Mouse (Mus musculus) ES-E14 (cell line): ENCODE measurements around the gene Slc12a3.

Experiments used
- HCFC1 ChIP-seq: IDR thresholded peaks from 2 replicates; pipeline ENCODE4 v1.6.1; 2012; ENCODE audit warnings: low read length, inconsistent platforms, borderline replicate concordance; ENCODE audit not compliant: insufficient read depth
- ZNF384 ChIP-seq: IDR thresholded peaks from 2 replicates; pipeline ENCODE4 v1.6.1; 2012; ENCODE audit warnings: low read depth, low read length, inconsistent platforms

DNA sequence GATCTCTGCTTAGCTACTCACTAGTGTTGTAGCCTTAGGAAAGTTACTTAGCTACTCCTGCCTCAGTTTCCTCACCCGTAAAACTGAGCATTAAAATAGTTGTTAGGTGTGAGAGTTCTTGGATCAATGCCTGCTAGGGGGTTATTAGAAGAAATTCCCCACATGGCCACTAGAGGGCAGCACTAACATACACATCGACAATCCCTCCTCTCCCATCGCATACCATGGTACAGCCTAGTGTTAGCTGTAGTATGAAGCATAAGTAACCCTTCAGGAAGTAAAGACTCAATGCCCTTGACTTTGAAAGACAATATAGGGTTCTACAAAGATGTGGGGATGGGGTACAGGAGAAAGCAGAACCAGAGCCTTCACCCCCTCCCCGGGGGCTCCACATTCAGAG, 1.7 kb downstream of the Slc12a3 start:
- no peak for TF ChIP-seq ZNF384
- TF ChIP-seq HCFC1, result no peak
